In genomic region chr2:119175614-119176013, GRCm38 (mm10) we compare ENCODE assay signal across 22 mouse cellular contexts. TPM values are rescaled to one million over a fixed set of nuclear protein-coding genes. Genes with fewer than 3 reads are reported as not detected.
DNase-seq lines count a peak whose midpoint lies in the region; ATAC-seq and TF ChIP-seq lines count a peak whose summit lies in the region.
"Had no signal": no experiment of that assay in that cellular context is flagged by ENCODE, and none has a peak within 500 bp of the region (broad histone marks: within the 10 kb centered on the region; RNA-seq: fewer than 3 reads in every experiment).

No protein-coding gene starts in this region.

- no peaks in the 10 kb centered on the region for H3K79me2 ChIP-seq in liver, adult 2 months (ENCODE audit: control insufficient read depth, insufficient read depth, low read length)

- no peaks in the 10 kb centered on the region for H3K27me3 ChIP-seq in liver, adult 2 months (ENCODE audit: control insufficient read depth, insufficient read depth, low read length)
- H3K27me3 ChIP-seq in liver, postnatal 0 days (ENCODE audit: insufficient read depth, low read length), result no peaks in the 10 kb centered on the region
- H3K27me3 ChIP-seq: forebrain, embryonic 15.5 days; hindbrain, embryonic 15.5 days; liver, embryonic 13.5 days had no signal

- no peak for TF ChIP-seq POLR2A in liver, adult 2 months (IDR thresholded peaks at IDR 0.05; ENCODE audit: extremely low read depth, insufficient read depth, low read length)

- TF ChIP-seq CTCF in liver, adult 2 months (IDR thresholded peaks at IDR 0.05; ENCODE audit: low read depth, low read length), result no peak
- no peak for TF ChIP-seq CTCF in liver, postnatal 0 days (IDR thresholded peaks at IDR 0.05; ENCODE audit: low read depth)

- H3K4me2 ChIP-seq in liver, postnatal 0 days (ENCODE audit: low read depth, low read length), result no peak overlapping the region
- H3K4me2 ChIP-seq: forebrain, embryonic 15.5 days; hindbrain, embryonic 15.5 days; liver, embryonic 13.5 days; neural tube, embryonic 13.5 days had no signal

- H3K9me3 ChIP-seq in liver, postnatal 0 days (ENCODE audit: low read length), result no peaks in the 10 kb centered on the region
- H3K9me3 ChIP-seq: embryonic facial prominence, embryonic 10.5 days; forebrain, embryonic 15.5 days; hindbrain, embryonic 15.5 days; liver, embryonic 13.5 days; neural tube, embryonic 13.5 days had no signal

- H3K9ac ChIP-seq in liver, adult 2 months (ENCODE audit: low read depth, low read length), result no peak overlapping the region
- no peak overlapping the region for H3K9ac ChIP-seq in liver, postnatal 0 days (replicated peaks)
- H3K9ac ChIP-seq: forebrain, embryonic 15.5 days; hindbrain, embryonic 15.5 days; liver, embryonic 13.5 days; neural tube, embryonic 13.5 days had no signal

- ATAC-seq in liver, postnatal 0 days, result no peak
- ATAC-seq: activated CD4-positive, CD25-positive, alpha-beta regulatory T cell, adult 4 months; forebrain, embryonic 15.5 days had no signal

- no peak for DNase-seq in liver, adult 2 months (ENCODE audit: extremely low read depth, low read depth, low spot score)
- DNase-seq in liver, postnatal 0 days, result no peak
- peak; percentile 70 for DNase-seq in 416B (ENCODE audit: low read depth)
- peak; percentile 14 to 29 for DNase-seq in kidney, adult 8-10 months
- DNase-seq in large intestine, adult 2 months (ENCODE audit: low read depth, low spot score), result peak; percentile 39
- DNase-seq in right cerebral cortex, postnatal 4 days, result no peak
- DNase-seq in natural killer cell, adult 2 months (ENCODE audit: low spot score in 2 of 2), result no peak
- DNase-seq in ovary, postnatal 10 days (ENCODE audit: low spot score), result no peak
- DNase-seq: cerebellum, postnatal 25 days; gastrocnemius, adult 2 months; heart, postnatal 14 days; liver, embryonic 13.5 days; thymus, postnatal 14 days had no signal

- no peaks in the 10 kb centered on the region for H3K36me3 ChIP-seq in liver, adult 2 months (ENCODE audit: control insufficient read depth, insufficient read depth, low read length)
- H3K36me3 ChIP-seq in liver, postnatal 0 days (replicated peaks; ENCODE audit: insufficient read depth, low read length), result peaks cover 14% of the 10 kb centered on the region

- no peak for TF ChIP-seq EP300 in liver, postnatal 0 days (IDR thresholded peaks at IDR 0.05; ENCODE audit: low read depth)

- 0 out of 2 replicates have a peak overlapping the region, but pooled peaks have one; percentile 10 for H3K27ac ChIP-seq in liver, adult 2 months (replicated peaks; ENCODE audit: insufficient read depth, low read depth, low read length)
- H3K27ac ChIP-seq in liver, postnatal 0 days (ENCODE audit: low read depth), result no peak overlapping the region
- H3K27ac ChIP-seq: embryonic facial prominence, embryonic 10.5 days; forebrain, embryonic 15.5 days; gastrocnemius, adult 2 months; hindbrain, embryonic 15.5 days; liver, embryonic 13.5 days; neural tube, embryonic 13.5 days had no signal

- 73% methylated on average over 6 of the region's 6 CpGs for WGBS in liver, adult 2 months
- 50% methylated on average over 6 of the region's 6 CpGs for WGBS in liver, postnatal 0 days (ENCODE audit: insufficient replicate concordance)
- WGBS in large intestine, adult 2 months, result 33% methylated on average over 6 of the region's 6 CpGs

- H3K4me3 ChIP-seq in liver, adult 2 months (ENCODE audit: insufficient read depth, low read depth, low read length), result no peak overlapping the region
- H3K4me3 ChIP-seq in liver, postnatal 0 days (ENCODE audit: low read depth, low read length), result no peak overlapping the region
- H3K4me3 ChIP-seq: embryonic facial prominence, embryonic 10.5 days; erythroblast, embryonic 14.5 days; forebrain, embryonic 15.5 days; gastrocnemius, adult 2 months; hindbrain, embryonic 15.5 days; liver, embryonic 13.5 days; neural tube, embryonic 13.5 days had no signal

- H3K4me1 ChIP-seq in liver, adult 2 months (ENCODE audit: control insufficient read depth, insufficient read depth, low read length), result 0 out of 2 replicates have a peak, but pooled peaks cover 2% of the 10 kb centered on the region
- H3K4me1 ChIP-seq in liver, postnatal 0 days (ENCODE audit: insufficient read depth), result peaks cover 31% of the 10 kb centered on the region

RNA-seq across cellular contexts. Expression of gene Gm14137, which starts 1.3 kb away (rescaled TPM):
- total RNA-seq in liver, adult 2 months (2014; rRNA removed), result not detected in 2 replicates
- polyA plus RNA-seq in liver, adult 2 months (2012; rRNA removed), result not detected in 2 replicates
- 0.06 and 0.08 TPM in 2 replicates for polyA plus RNA-seq in liver, postnatal 0 days (2015; fragmentation: Nextera tagmentation; extraction: Ambion mirVana)
- polyA plus RNA-seq in large intestine, adult 2 months (2012; rRNA removed), result 0.30 and 0.35 TPM in 2 replicates
- total RNA-seq: gastrocnemius, adult 2 months; heart, adult 8-10 months; heart, postnatal 14 days; left cerebral cortex, postnatal 10 days; megakaryocyte progenitor cell, adult 5-6 weeks had no signal
- polyA plus RNA-seq: erythroblast, embryonic 14.5 days had no signal

RNA-seq across cellular contexts. Expression of gene Gchfr, which starts 8.0 kb away (rescaled TPM):
- 275 and 332 TPM in 2 replicates for total RNA-seq in liver, adult 2 months (2014; rRNA removed)
- 597 and 710 TPM in 2 replicates for polyA plus RNA-seq in liver, adult 2 months (2012; rRNA removed)
- 263 and 271 TPM in 2 replicates for polyA plus RNA-seq in liver, postnatal 0 days (2015; fragmentation: Nextera tagmentation; extraction: Ambion mirVana)
- polyA plus RNA-seq in large intestine, adult 2 months (2012; rRNA removed), result 55.8 and 78.9 TPM in 2 replicates
- total RNA-seq: gastrocnemius, adult 2 months had no signal
- polyA plus RNA-seq: activated CD4-positive, CD25-positive, alpha-beta regulatory T cell, adult 4 months had no signal

RNA-seq across cellular contexts. Expression of gene Rmdn3, which starts 18.8 kb away (rescaled TPM):
- total RNA-seq in liver, adult 2 months (2014; rRNA removed), result 47.7 and 63.6 TPM in 2 replicates
- polyA plus RNA-seq in liver, adult 2 months (2012; rRNA removed), result 26.4 and 34.9 TPM in 2 replicates
- 37.0 and 39.0 TPM in 2 replicates for polyA plus RNA-seq in liver, postnatal 0 days (2015; fragmentation: Nextera tagmentation; extraction: Ambion mirVana)
- 31.2 and 52.2 TPM in 2 replicates for polyA plus RNA-seq in large intestine, adult 2 months (2012; rRNA removed)

RNA-seq across cellular contexts. Expression of gene Zfyve19, which starts 32.8 kb away (rescaled TPM):
- 15.9 and 20.5 TPM in 2 replicates for total RNA-seq in liver, adult 2 months (2014; rRNA removed)
- polyA plus RNA-seq in liver, adult 2 months (2012; rRNA removed), result 27.2 and 28.8 TPM in 2 replicates
- polyA plus RNA-seq in liver, postnatal 0 days (2015; fragmentation: Nextera tagmentation; extraction: Ambion mirVana), result 15.5 and 18.4 TPM in 2 replicates
- 45.2 and 62.6 TPM in 2 replicates for polyA plus RNA-seq in large intestine, adult 2 months (2012; rRNA removed)

RNA-seq across cellular contexts. Expression of gene Dnajc17, which starts 33.0 kb away (rescaled TPM):
- 1.8 and 3.6 TPM in 2 replicates for total RNA-seq in liver, adult 2 months (2014; rRNA removed)
- 1.5 and 2.6 TPM in 2 replicates for polyA plus RNA-seq in liver, adult 2 months (2012; rRNA removed)
- 4.3 and 4.6 TPM in 2 replicates for polyA plus RNA-seq in liver, postnatal 0 days (2015; fragmentation: Nextera tagmentation; extraction: Ambion mirVana)
- 3.6 and 4.0 TPM in 2 replicates for polyA plus RNA-seq in large intestine, adult 2 months (2012; rRNA removed)

Comparison
In these comparisons a context has a peak if more than half of its experiments do, and no peak if none do; other contexts are left out.
1. DNase-seq: peak in 416B (single experiment), kidney, adult 8-10 months (2 of 2) and large intestine, adult 2 months (single experiment); none in liver, adult 2 months (single experiment), liver, postnatal 0 days (single experiment), right cerebral cortex, postnatal 4 days (single experiment), natural killer cell, adult 2 months (0 of 2) and ovary, postnatal 10 days (single experiment).